Mouse (Mus musculus) heart, adult 2 months (tissue): ENCODE data around the gene Abca4. TPM values are rescaled to one million over a fixed set of nuclear protein-coding genes. Genes with fewer than 3 reads are reported as not detected.

ENCODE experiments used
- DNase-seq, 2 experiments: peaks; one replicate each; pipeline ENCODE4 v3.0.0; 2021
- H3K27ac ChIP-seq: fragments of 200-600 bp; 2 replicates; pipeline ENCODE4 v1.8.1; 2022
- H3K27me3 ChIP-seq: fragments of 200-500 bp; 2 replicates; pipeline ENCODE4 v1.6.1; 2012; ENCODE audit warnings: mild to moderate bottlenecking, low read length, inconsistent platforms, mixed read lengths; ENCODE audit not compliant: control insufficient read depth, insufficient read depth
- H3K36me3 ChIP-seq: fragments of 200-500 bp; 2 replicates; pipeline ENCODE4 v1.6.1; 2012; ENCODE audit warnings: low read length, inconsistent platforms; ENCODE audit not compliant: control insufficient read depth, insufficient read depth
- H3K4me1 ChIP-seq: fragments of 200-500 bp; 2 replicates; pipeline ENCODE4 v1.6.1; 2011; ENCODE audit warnings: low read length; ENCODE audit not compliant: control insufficient read depth, insufficient read depth
- H3K4me3 ChIP-seq: fragments of 200-600 bp; 2 replicates; pipeline ENCODE4 v1.8.1; 2022
- H3K79me2 ChIP-seq: fragments of 200-500 bp; replicated peaks from 2 replicates; pipeline ENCODE4 v1.6.1; 2012; ENCODE audit warnings: mild to moderate bottlenecking, inconsistent platforms, low read length, moderate library complexity, mixed read lengths; ENCODE audit not compliant: control insufficient read depth, insufficient read depth
- H3K9ac ChIP-seq: fragments of 200-500 bp; 2 replicates; pipeline ENCODE4 v1.6.1; 2012; ENCODE audit warnings: low read depth, mild to moderate bottlenecking, control low read depth, inconsistent platforms, low read length, mixed read lengths
- CTCF ChIP-seq: fragments of 200-600 bp; IDR thresholded peaks from 2 replicates; pipeline ENCODE4 v1.8.1; 2022; ENCODE audit warnings: antibody characterized with exemption, mild to moderate bottlenecking, moderate library complexity
- EP300 ChIP-seq: fragments of 200-500 bp; IDR thresholded peaks from 2 replicates; pipeline ENCODE4 v1.6.1; 2011; ENCODE audit warnings: low read depth, low read length, control low read depth; ENCODE audit not compliant: insufficient read depth
- POLR2A ChIP-seq: fragments of 200-500 bp; IDR thresholded peaks from 2 replicates; pipeline ENCODE4 v1.6.1; 2011; ENCODE audit warnings: mild to moderate bottlenecking, low read depth, low read length, control low read depth; ENCODE audit not compliant: insufficient read depth
- WGBS: fragments of 180-500 bp; shearing (Covaris S2); methylation state at CpG from one replicate; pipeline ENCODE4 v1.1.7; 2018; 5-methylcytosine and 5-hydroxymethylcytosine counted together
- intact Hi-C: fragments of 180-260 bp; cut with DNase I; formaldehyde crosslinking; loops from one replicate; pipeline ENCODE4 v1.15.1; 2025
- polyA plus RNA-seq: library from polyadenylated mRNA; depleted of rRNA; stranded (reverse); fragments of >200 nt; gene quantifications from 2 replicates; pipeline ENCODE4 v1.2.3, GENCODE M21; 2012
- total RNA-seq, 2 experiments: library from RNA; stranded (reverse); gene quantifications; 2 replicates each; pipeline ENCODE4 v1.2.3; 2021

Gene Abca4
- total and polyA plus RNA-seq, 3 experiments: 1.6 to 2.6 (median 2.3) TPM

DNA sequence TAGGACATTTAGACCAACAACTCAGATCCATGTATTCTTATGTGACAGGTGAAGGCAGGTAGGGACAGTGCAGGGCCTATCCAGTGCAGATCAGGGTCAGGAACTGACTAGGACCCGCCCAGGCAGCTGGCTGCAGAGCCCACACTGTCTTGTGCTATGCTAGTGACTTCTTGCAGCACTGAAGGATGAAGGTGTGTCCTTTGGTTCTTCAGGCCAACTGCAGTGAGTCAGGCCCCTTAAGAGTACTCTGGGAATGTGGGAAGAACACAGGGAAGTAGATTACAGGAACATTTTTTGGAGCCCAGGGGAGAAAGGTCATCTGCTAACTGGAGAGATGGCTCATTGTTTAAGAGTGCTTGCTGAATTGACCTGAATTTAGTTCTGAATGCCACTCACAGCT, 31.8 kb upstream of the Abca4 start:
- TF ChIP-seq POLR2A (no peak), CTCF (no peak), EP300 (no peak)
- Histone ChIP-seq H3K27ac (no peak overlapping the region), H3K9ac (no peak overlapping the region), H3K27me3 (no peaks in the 10 kb centered on the region), H3K4me1 (no peaks in the 10 kb centered on the region; the same call in 1 of the 2 replicates), H3K4me3 (no peak overlapping the region), H3K36me3 (peaks cover 23% of the 10 kb centered on the region), H3K79me2 (no peaks in the 10 kb centered on the region)
- no peak for DNase-seq
- intact Hi-C loops: no loop called here
- WGBS: 74% methylated on average over 1 of the region's 1 CpGs

- peaks cover 7% of the 10 kb centered on the region for H3K36me3 ChIP-seq
- no peaks in the 10 kb centered on the region for H3K4me1 ChIP-seq
- no peak overlapping the region for H3K27ac ChIP-seq
- H3K79me2 ChIP-seq: no peaks in the 10 kb centered on the region
- no peak for DNase-seq
- 92% methylated on average over 7 of the region's 7 CpGs for WGBS
- no peak overlapping the region for H3K9ac ChIP-seq
- TF ChIP-seq POLR2A (no peak), EP300 (no peak), CTCF (no peak)
- H3K4me3 ChIP-seq: no peak overlapping the region
- intact Hi-C loops: no loop called here
- no peaks in the 10 kb centered on the region for H3K27me3 ChIP-seq
Observed at GRCm38 (mm10) chr3:122018421-122018820, 25.8 kb upstream of the Abca4 start.

DNA sequence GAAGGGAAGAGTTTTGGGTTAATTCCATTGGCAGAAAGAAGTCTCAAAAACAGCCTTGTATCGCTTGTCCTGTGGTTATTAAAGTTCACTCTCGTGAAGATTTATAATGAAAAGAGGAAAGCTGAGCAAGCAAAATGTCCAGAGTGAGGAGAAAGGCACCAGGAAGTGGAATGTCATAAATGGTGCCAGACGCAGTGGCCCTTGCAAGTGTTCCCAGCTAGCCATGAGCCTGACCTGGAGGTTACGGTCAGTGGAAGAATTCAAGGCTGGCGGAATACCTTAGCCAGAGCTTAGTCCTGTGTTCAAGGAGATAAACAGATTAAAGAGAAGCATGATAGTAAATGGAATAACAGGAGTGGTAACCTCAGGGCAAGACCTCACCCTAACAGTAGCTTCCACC, 25.1 kb upstream of the Abca4 start:
- no peaks in the 10 kb centered on the region for H3K27me3 ChIP-seq
- WGBS: 86% methylated on average over 5 of the region's 5 CpGs
- no peak overlapping the region for H3K27ac ChIP-seq
- intact Hi-C loops: no loop called here
- H3K9ac ChIP-seq: no peak overlapping the region
- no peaks in the 10 kb centered on the region for H3K79me2 ChIP-seq
- H3K4me3 ChIP-seq: no peak overlapping the region
- H3K36me3 ChIP-seq: peaks cover 5% of the 10 kb centered on the region
- TF ChIP-seq POLR2A (no peak), CTCF (no peak), EP300 (no peak)
- no peaks in the 10 kb centered on the region for H3K4me1 ChIP-seq
- no peak for DNase-seq

GRCm38 (mm10) chr3:122021029-122021652, 23.1 kb upstream of the Abca4 start:
- Histone ChIP-seq H3K36me3 (peaks cover 5% of the 10 kb centered on the region), H3K79me2 (no peaks in the 10 kb centered on the region), H3K9ac (no peak overlapping the region), H3K27ac (no peak overlapping the region), H3K4me1 (no peaks in the 10 kb centered on the region), H3K27me3 (no peaks in the 10 kb centered on the region), H3K4me3 (no peak overlapping the region)
- TF ChIP-seq CTCF (no peak), EP300 (no peak), POLR2A (no peak)
- WGBS: 86% methylated on average over 8 of the region's 8 CpGs
- intact Hi-C loops: no loop called here
- DNase-seq: no peak

DNA sequence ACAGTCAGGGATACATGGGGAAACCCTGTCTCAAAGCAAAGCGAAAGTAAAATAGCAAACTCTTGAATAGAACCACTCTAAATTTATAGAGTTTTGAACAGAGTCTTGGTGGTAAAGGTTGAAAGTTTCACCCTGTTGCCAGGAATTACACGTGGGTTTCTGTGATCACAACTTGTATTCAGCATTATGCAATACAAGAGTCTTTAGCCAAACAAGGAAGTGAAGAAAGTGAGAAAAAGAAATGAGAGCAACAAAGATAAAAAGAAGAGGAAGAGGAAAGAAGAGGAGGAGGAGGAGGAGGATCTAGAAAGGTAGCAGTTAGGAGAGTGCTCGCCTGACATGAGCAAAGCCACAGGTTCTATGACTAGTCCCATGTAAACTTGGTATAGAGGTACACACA, 21.9 kb upstream of the Abca4 start:
- no peak overlapping the region for H3K27ac ChIP-seq
- no peak for DNase-seq
- no peaks in the 10 kb centered on the region for H3K79me2 ChIP-seq
- intact Hi-C loops: no loop called here
- 81% methylated on average over 3 of the region's 3 CpGs for WGBS
- TF ChIP-seq EP300 (no peak), POLR2A (no peak), CTCF (no peak)
- peaks cover under 1% of the 10 kb centered on the region; the same call in 1 of the 2 replicates for H3K36me3 ChIP-seq
- H3K4me3 ChIP-seq: no peak overlapping the region
- no peaks in the 10 kb centered on the region for H3K4me1 ChIP-seq
- no peaks in the 10 kb centered on the region for H3K27me3 ChIP-seq
- no peak overlapping the region for H3K9ac ChIP-seq

GRCm38 (mm10) chr3:122026676-122027075, 17.6 kb upstream of the Abca4 start:
- no peak for DNase-seq
- intact Hi-C loops: no loop called here
- WGBS: 40% methylated on average over 5 of the region's 5 CpGs
- no peak overlapping the region for H3K4me3 ChIP-seq
- TF ChIP-seq CTCF (no peak), EP300 (no peak), POLR2A (no peak)
- H3K27ac ChIP-seq: peak overlapping the region; percentile 42
- H3K27me3 ChIP-seq: no peaks in the 10 kb centered on the region
- no peaks in the 10 kb centered on the region for H3K36me3 ChIP-seq
- H3K79me2 ChIP-seq: no peaks in the 10 kb centered on the region
- H3K4me1 ChIP-seq: 0 out of 2 replicates have a peak, but pooled peaks cover 2% of the 10 kb centered on the region
- H3K9ac ChIP-seq: no peak overlapping the region
